Mouse (Mus musculus): Measurements from ENCODE around the gene Cstf1.

- TF ChIP-seq TCF12 (IDR thresholded peaks at IDR 0.05; ENCODE audit: low read depth, low read length) (no peak), CTCF (conservative IDR thresholded peaks at IDR 0.05 in 1 of 2, IDR thresholded peaks at IDR 0.05 in 1 of 2; ENCODE audit: low read depth in 2 of 2, low read length in 2 of 2) (no peak), POLR2A (IDR thresholded peaks at IDR 0.05; ENCODE audit: low read depth, low read length) (no peak), NELFE (IDR thresholded peaks at IDR 0.05; ENCODE audit: low read depth, low read length) (no peak), HCFC1 (IDR thresholded peaks at IDR 0.05; ENCODE audit: low read depth, low read length) (no peak), RAD21 (IDR thresholded peaks at IDR 0.05; ENCODE audit: low read depth, low read length) (no peak), EP300 (IDR thresholded peaks at IDR 0.05; ENCODE audit: low read length) (no peak)
Observed at GRCm38 (mm10) chr2:172430609-172431008, 60.1 kb downstream of the Cstf1 start.
